Mouse (Mus musculus): ENCODE measurements around the gene Gpr179. TPM values are rescaled to one million over a fixed set of nuclear protein-coding genes. Genes with fewer than 3 reads are reported as not detected.

The Gpr179 gene
- polyA plus RNA-seq, 1 experiment from 2014 or later: 0.16 TPM

- ATAC-seq (ENCODE audit: low FRiP score): no peak
- whole genome bisulfite sequencing: 74% methylated on average over 4 of the region's 4 CpGs
- Histone ChIP-seq H3K9ac (no peak overlapping the region), H3K4me3 (no peak overlapping the region), H3K36me3 (no peaks in the 10 kb centered on the region), H3K4me2 (no peak overlapping the region), H3K4me1 (replicated peaks) (peaks cover 33% of the 10 kb centered on the region), H3K27me3 (no peaks in the 10 kb centered on the region), H3K27ac (no peak overlapping the region), H3K9me3 (no peaks in the 10 kb centered on the region)
Observed at GRCm38 (mm10) chr11:97352935-97353597, 1.2 kb upstream of the Gpr179 start.

GRCm38 (mm10) chr11:97350035-97350434 lies 1.8 kb downstream of the Gpr179 start:
- Histone ChIP-seq H3K9me3 (no peaks in the 10 kb centered on the region), H3K4me1 (replicated peaks) (peaks cover 33% of the 10 kb centered on the region), H3K4me2 (0 out of 2 replicates have a peak overlapping the region, but pooled peaks have one; percentile 15), H3K36me3 (no peaks in the 10 kb centered on the region), H3K27me3 (no peaks in the 10 kb centered on the region), H3K27ac (peak overlapping the region; percentile 73), H3K9ac (peak overlapping the region; percentile 39; the same call in 1 of the 2 replicates), H3K4me3 (no peak overlapping the region)
- WGBS: 0% methylated on average over 2 of the region's 2 CpGs
- ATAC-seq (ENCODE audit: low FRiP score): peak; percentile 59; the same call in 1 of the 2 replicates

- no peak overlapping the region for H3K4me2 ChIP-seq
- no peaks in the 10 kb centered on the region for H3K36me3 ChIP-seq
- peaks cover 12% of the 10 kb centered on the region for H3K27me3 ChIP-seq
- no peak overlapping the region for H3K4me3 ChIP-seq
- H3K9ac ChIP-seq: no peak overlapping the region
- WGBS: 86% methylated on average over 9 of the region's 9 CpGs
- H3K4me1 ChIP-seq (replicated peaks): peaks cover 29% of the 10 kb centered on the region
- H3K27ac ChIP-seq: no peak overlapping the region
- H3K9me3 ChIP-seq: no peaks in the 10 kb centered on the region
- ATAC-seq (ENCODE audit: low FRiP score): no peak
Observed at GRCm38 (mm10) chr11:97347291-97347690, 4.6 kb downstream of the Gpr179 start.

GRCm38 (mm10) chr11:97346383-97346782 lies 5.5 kb downstream of the Gpr179 start:
- Histone ChIP-seq H3K36me3 (no peaks in the 10 kb centered on the region), H3K9me3 (no peaks in the 10 kb centered on the region), H3K27ac (no peak overlapping the region), H3K9ac (no peak overlapping the region), H3K4me1 (replicated peaks) (peaks cover 20% of the 10 kb centered on the region), H3K4me2 (no peak overlapping the region), H3K4me3 (no peak overlapping the region), H3K27me3 (peaks cover 12% of the 10 kb centered on the region)
- WGBS: 70% methylated on average over 9 of the region's 9 CpGs
- no peak for ATAC-seq (ENCODE audit: low FRiP score)

- no peaks in the 10 kb centered on the region for H3K36me3 ChIP-seq
- WGBS: 79% methylated on average over 10 of the region's 10 CpGs
- no peak overlapping the region for H3K9ac ChIP-seq
- peaks cover 11% of the 10 kb centered on the region for H3K4me1 ChIP-seq (replicated peaks)
- H3K4me3 ChIP-seq: no peak overlapping the region
- no peak overlapping the region for H3K4me2 ChIP-seq
- ATAC-seq (ENCODE audit: low FRiP score): no peak
- peaks cover 12% of the 10 kb centered on the region for H3K27me3 ChIP-seq
- H3K9me3 ChIP-seq: no peaks in the 10 kb centered on the region
- H3K27ac ChIP-seq: no peak overlapping the region
Observed at GRCm38 (mm10) chr11:97345446-97345845, 6.4 kb downstream of the Gpr179 start.

GRCm38 (mm10) chr11:97343619-97344018 lies 8.3 kb downstream of the Gpr179 start:
- ATAC-seq (ENCODE audit: low FRiP score): no peak
- WGBS: 25% methylated on average over 17 of the region's 17 CpGs
- H3K9me3 ChIP-seq: no peaks in the 10 kb centered on the region
- no peaks in the 10 kb centered on the region for H3K36me3 ChIP-seq
- no peak overlapping the region for H3K4me2 ChIP-seq
- peaks cover 13% of the 10 kb centered on the region for H3K27me3 ChIP-seq
- H3K27ac ChIP-seq: no peak overlapping the region
- no peak overlapping the region for H3K9ac ChIP-seq
- no peak overlapping the region for H3K4me3 ChIP-seq
- H3K4me1 ChIP-seq (replicated peaks): peaks cover 1% of the 10 kb centered on the region; the same call in 1 of the 2 replicates

GRCm38 (mm10) chr11:97343175-97343574 lies 8.7 kb downstream of the Gpr179 start:
- no peaks in the 10 kb centered on the region for H3K9me3 ChIP-seq
- ATAC-seq (ENCODE audit: low FRiP score): no peak
- H3K27ac ChIP-seq: no peak overlapping the region
- H3K4me1 ChIP-seq (replicated peaks): peaks cover 4% of the 10 kb centered on the region; the same call in 1 of the 2 replicates
- peaks cover 17% of the 10 kb centered on the region for H3K27me3 ChIP-seq
- 47% methylated on average over 6 of the region's 8 CpGs for WGBS
- H3K36me3 ChIP-seq: no peaks in the 10 kb centered on the region
- no peak overlapping the region for H3K4me3 ChIP-seq
- H3K4me2 ChIP-seq: no peak overlapping the region
- no peak overlapping the region for H3K9ac ChIP-seq

GRCm38 (mm10) chr11:97338977-97339315 lies 12.9 kb downstream of the Gpr179 start:
- Histone ChIP-seq H3K4me3 (no peak overlapping the region), H3K9ac (no peak overlapping the region), H3K27me3 (peaks cover 32% of the 10 kb centered on the region), H3K36me3 (no peaks in the 10 kb centered on the region), H3K9me3 (no peaks in the 10 kb centered on the region), H3K27ac (0 out of 2 replicates have a peak overlapping the region, but pooled peaks have one; percentile 23), H3K4me1 (replicated peaks) (peaks cover 4% of the 10 kb centered on the region; the same call in 1 of the 2 replicates), H3K4me2 (peak overlapping the region; percentile 15; the same call in 1 of the 2 replicates)
- WGBS: 54% methylated on average over 17 of the region's 17 CpGs
- no peak for ATAC-seq (ENCODE audit: low FRiP score)

GRCm38 (mm10) chr11:97338302-97338976 lies 13.4 kb downstream of the Gpr179 start:
- peaks cover 27% of the 10 kb centered on the region for H3K27me3 ChIP-seq
- H3K4me1 ChIP-seq (replicated peaks): peaks cover 4% of the 10 kb centered on the region; the same call in 1 of the 2 replicates
- H3K4me2 ChIP-seq: peak overlapping the region; percentile 15; the same call in 1 of the 2 replicates
- H3K9me3 ChIP-seq: no peaks in the 10 kb centered on the region
- no peak for ATAC-seq (ENCODE audit: low FRiP score)
- no peak overlapping the region for H3K4me3 ChIP-seq
- no peaks in the 10 kb centered on the region for H3K36me3 ChIP-seq
- 0 out of 2 replicates have a peak overlapping the region, but pooled peaks have one; percentile 23 for H3K27ac ChIP-seq
- 52% methylated on average over 21 of the region's 21 CpGs for WGBS
- H3K9ac ChIP-seq: no peak overlapping the region

GRCm38 (mm10) chr11:97337363-97337762 lies 14.5 kb downstream of the Gpr179 start:
- no peak overlapping the region for H3K9ac ChIP-seq
- ATAC-seq (ENCODE audit: low FRiP score): no peak
- H3K4me2 ChIP-seq: no peak overlapping the region
- H3K27me3 ChIP-seq: peaks cover 20% of the 10 kb centered on the region
- no peak overlapping the region for H3K4me3 ChIP-seq
- H3K36me3 ChIP-seq: no peaks in the 10 kb centered on the region
- H3K9me3 ChIP-seq: no peaks in the 10 kb centered on the region
- H3K4me1 ChIP-seq (replicated peaks): peaks cover 4% of the 10 kb centered on the region; the same call in 1 of the 2 replicates
- WGBS: 87% methylated on average over 12 of the region's 12 CpGs
- H3K27ac ChIP-seq: no peak overlapping the region

- H3K9ac ChIP-seq: no peak overlapping the region
- no peak overlapping the region for H3K4me3 ChIP-seq
- no peaks in the 10 kb centered on the region for H3K36me3 ChIP-seq
- peaks cover 4% of the 10 kb centered on the region; the same call in 1 of the 2 replicates for H3K4me1 ChIP-seq (replicated peaks)
- no peak overlapping the region for H3K4me2 ChIP-seq
- WGBS: 68% methylated on average over 14 of the region's 14 CpGs
- H3K27ac ChIP-seq: no peak overlapping the region
- peaks cover 20% of the 10 kb centered on the region for H3K27me3 ChIP-seq
- no peak for ATAC-seq (ENCODE audit: low FRiP score)
- no peaks in the 10 kb centered on the region for H3K9me3 ChIP-seq
Observed at GRCm38 (mm10) chr11:97336751-97337345, 15.0 kb downstream of the Gpr179 start.

GRCm38 (mm10) chr11:97336238-97336637 lies 15.6 kb downstream of the Gpr179 start:
- no peak overlapping the region for H3K27ac ChIP-seq
- no peaks in the 10 kb centered on the region for H3K36me3 ChIP-seq
- no peak overlapping the region; the same call in 1 of the 2 replicates for H3K9ac ChIP-seq
- peaks cover 4% of the 10 kb centered on the region; the same call in 1 of the 2 replicates for H3K4me1 ChIP-seq (replicated peaks)
- H3K4me3 ChIP-seq: no peak overlapping the region
- no peak overlapping the region for H3K4me2 ChIP-seq
- no peak for ATAC-seq (ENCODE audit: low FRiP score)
- H3K9me3 ChIP-seq: no peaks in the 10 kb centered on the region
- peaks cover 20% of the 10 kb centered on the region for H3K27me3 ChIP-seq
- WGBS: 55% methylated on average over 6 of the region's 6 CpGs

All from hindbrain, embryonic 13.5 days (tissue).